Mouse (Mus musculus): ENCODE measurements around the gene Cadm2.
A peak's percentile ranks its signal among the peaks of the same experiment; 100 is the strongest.

Gene Cadm2

DNA sequence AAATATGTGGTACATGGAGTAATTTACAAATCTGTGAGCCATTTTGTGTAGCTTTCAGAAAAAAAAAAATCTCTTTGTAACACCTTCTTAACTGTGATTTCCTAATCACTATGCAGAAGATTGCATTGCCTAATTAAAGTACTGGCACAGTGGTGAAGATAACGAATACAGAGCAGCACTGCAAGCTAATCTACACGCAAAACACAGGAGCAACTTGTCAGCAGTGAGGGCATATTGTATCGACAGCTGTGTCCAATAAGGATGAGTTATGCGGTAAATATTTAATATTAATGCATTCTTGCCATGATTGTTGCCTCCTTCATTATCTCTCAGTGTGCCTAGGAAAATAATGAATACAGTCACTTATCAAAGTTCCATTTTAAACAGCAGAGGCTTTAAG is 445.3 kb downstream of the Cadm2 start:
- no peak for DNase-seq (ENCODE audit: extremely low read depth, insufficient read length, low spot score)

DNA sequence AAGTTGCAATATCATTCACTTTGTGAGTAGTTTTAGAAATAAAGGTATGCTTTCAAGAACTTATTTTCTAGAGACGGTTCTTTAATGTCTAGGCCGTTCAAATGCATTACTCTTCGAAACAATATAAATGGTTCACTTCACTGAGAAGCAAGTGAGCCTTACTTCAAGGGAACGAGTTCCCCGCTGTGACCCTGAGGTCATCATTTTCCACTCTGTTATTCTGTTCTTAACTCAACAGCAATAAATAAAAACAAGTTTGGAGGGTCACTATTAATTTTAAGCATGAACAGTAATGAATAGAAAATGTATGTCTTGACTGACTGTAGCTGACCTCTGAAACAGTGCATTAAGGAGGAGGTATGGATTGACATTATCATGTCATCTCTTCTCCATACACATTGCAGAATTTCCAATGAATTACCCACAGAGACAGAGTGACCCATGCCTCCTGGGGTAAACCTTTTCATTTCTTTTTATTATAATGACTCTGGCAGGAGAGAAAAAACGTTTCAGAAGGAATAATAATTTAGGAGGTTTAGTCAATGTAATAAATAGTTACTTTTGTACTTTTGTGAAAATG is 458.4 kb downstream of the Cadm2 start:
- DNase-seq (ENCODE audit: extremely low read depth, insufficient read length, low spot score): no peak

DNA sequence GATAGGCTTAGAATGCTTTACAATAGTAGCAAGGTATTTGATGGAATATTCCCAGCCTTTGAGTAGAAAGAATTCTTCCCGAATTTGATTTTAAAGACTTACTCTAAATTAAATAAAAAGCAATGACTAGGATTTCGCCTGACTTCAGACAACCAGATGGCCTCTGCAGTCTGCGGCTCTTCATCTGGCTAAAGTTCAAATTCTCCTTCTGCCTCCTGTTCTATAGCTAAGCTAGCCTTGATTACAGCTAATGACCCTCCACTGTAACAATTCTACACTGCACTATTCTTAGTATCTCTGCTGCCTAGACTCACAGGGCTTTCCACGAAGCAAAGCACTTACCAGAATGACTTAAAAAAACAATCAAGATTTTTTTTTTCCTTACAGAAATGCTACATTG is 495.9 kb downstream of the Cadm2 start:
- DNase-seq (ENCODE audit: extremely low read depth, insufficient read length, low spot score): no peak

DNA sequence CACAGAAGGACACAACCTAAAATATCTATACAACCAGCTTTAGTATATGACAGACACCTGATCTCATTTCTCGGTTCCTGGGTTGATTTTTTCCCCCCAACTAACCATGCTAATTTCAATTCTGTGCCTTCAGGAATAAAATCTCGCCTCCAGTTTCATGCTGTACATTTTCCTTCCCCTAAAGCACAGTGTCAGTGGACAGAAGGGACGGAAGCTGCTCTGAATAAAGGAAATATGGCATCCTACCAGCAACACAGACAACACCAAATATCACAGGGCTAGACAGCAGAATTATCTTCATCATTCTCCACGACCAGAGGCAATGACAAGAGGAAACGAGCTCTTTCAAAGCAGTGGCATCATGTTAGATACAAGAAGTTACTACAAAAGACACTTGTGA is 498.2 kb downstream of the Cadm2 start:
- no peak for DNase-seq (ENCODE audit: extremely low read depth, insufficient read length, low spot score)

DNA sequence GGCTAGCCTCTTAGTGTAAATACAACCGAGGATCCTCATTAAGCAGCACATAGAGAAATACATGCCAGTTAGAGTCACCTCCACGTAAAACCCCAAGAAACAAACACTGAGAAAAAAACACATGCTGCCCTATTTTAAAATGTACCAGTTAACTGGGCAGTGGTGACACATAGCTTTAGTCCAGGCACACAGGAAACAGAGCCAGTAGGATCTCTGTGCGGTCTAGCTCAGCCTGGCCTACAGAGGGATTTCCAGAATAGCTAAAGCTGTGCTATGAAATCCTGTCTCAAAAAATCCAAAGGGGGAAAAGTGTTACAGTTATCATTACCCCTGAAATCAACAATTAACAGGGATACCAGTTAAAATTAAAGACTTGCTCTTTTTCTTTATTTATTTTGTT is 498.9 kb downstream of the Cadm2 start:
- DNase-seq (ENCODE audit: extremely low read depth, insufficient read length, low spot score): no peak

DNA sequence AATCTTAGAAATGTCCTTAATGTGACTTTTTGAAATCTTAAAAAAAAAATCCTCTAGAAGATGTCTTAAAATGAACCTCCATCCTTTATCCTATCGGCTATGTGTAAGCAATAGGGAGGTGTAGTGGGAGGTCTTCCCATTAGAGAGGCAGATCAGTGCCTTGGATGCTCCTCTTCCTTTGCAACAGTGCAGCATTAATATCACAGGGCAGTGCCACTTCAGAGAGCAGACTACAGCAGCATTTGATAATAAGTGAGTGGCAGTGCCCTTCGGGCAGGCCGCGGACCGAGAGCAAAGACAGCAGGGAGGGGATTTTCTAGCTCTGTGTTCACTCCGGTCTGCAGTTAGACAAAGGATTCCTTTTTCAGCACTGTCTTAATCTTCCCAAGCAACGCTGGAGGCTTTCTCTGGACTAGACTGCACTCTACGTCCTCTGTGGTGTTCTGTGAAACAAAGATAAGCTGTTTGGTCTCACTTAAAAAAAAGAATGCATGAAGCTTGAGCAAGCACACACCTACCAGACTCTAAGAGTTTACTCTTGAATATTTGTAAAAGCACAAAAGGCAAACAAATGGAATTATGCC is 514.1 kb downstream of the Cadm2 start:
- no peak for DNase-seq (ENCODE audit: extremely low read depth, insufficient read length, low spot score)

DNA sequence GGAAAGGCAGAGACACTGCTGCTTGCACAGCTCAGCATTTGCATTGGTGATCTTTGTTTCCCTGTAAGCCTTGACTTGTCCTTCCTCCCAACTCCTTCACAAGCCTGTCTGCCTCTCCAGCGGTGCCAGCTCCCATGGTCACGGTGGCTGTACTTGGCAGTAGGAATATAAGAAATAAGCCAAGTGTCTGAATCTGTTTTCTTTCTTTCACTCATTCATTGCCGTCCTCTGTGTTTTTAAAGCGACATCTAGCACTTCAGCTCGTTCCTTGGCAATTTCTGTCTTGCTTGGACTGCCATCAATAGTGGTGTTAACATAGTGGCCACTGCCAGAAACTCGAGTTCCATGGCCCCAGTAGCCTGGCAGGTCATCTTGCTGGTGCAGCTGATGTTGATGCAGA is 524.0 kb downstream of the Cadm2 start:
- no peak for DNase-seq (ENCODE audit: extremely low read depth, insufficient read length, low spot score)

DNA sequence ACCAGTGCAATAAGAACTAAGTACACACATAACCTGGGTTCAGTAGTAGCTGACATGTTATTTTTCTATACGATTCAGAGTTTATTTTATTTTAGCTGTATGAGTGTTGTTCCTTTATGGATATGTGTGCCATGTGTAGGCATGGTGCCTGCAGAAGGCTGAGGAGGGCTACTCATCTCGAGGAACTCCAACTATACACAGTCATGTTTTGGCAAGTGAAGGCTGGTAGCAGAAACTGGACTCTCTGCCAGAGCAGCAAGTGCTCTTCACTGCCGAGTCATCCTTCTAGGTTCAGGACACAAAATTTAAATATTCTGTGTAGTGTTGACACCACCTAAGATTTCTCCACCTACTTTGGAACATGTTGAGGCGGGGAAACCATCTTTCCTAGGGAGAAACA is 524.8 kb downstream of the Cadm2 start:
- DNase-seq (ENCODE audit: extremely low read depth, insufficient read length, low spot score): no peak

DNA sequence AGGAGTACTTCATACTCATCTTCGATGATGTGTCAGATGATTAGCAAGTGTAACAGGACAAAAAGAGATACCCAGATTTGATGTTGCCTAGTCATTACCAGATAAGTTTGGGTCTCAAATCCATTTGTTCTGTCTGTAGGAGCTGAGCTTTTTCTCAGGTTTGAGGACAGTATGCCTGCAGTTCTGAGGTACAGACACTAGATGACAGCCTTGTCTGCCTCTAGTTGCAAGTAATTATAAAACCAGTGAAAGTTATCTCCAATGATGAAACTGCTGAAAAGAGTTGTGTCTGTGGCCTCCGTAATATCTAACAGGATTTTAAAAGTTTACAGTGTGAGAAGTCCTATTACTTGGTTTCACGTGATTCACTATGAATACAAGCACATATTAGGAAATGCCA is 531.0 kb downstream of the Cadm2 start:
- DNase-seq (ENCODE audit: extremely low read depth, insufficient read length, low spot score): no peak

DNA sequence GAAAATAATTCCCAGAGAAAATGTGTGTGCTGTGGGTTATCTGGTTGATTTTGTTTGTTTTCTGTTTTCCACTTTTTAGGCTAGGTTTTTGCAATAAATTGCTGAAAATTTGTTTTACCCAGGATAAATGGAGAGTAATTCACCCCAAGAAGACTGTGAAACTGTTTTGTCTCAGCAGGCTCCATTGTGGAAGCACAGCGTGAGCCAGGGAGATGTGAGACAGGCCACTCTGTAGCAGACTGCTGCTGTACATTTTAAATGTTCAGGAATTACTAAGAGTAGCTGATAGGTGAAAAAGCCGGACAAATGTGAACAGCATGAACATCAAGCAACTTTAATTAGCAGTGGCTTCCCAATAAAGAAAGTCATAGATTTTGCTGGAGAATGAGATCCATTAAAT is 541.4 kb downstream of the Cadm2 start:
- DNase-seq (ENCODE audit: extremely low read depth, insufficient read length, low spot score): no peak

DNA sequence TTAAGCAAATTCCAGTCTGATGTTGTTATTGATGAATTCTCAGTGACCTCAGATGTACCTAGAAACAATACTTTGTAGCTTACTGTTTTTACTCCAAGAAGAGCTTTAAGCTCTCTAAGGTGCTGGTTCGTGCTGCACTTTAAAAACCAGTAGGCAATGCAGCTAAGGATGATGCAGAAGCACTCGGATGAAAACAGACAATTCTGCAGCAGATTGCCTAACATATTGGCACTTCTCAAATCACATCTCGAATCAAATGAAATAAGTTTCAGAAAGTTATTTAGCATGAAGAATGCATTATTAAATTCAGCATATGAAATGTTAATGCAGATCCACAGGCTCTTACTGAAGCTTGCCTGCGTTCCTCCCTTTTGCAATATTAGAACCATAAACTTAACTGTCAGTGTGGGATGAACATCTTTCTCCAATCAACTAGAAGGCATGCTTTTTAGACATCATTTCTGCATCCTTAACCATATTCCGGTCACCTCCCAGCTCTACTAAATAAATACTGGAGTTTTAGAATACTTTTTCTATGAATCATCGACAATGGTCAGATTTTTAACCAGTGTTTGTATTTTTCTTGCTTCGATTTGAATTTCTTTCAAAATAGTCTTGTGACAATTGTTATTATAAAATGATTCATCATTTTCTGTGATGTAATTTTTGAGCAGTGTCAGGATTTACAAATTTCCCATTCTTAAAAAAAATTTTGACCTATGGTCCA is 544.4 kb downstream of the Cadm2 start:
- peak; percentile 38 for DNase-seq (ENCODE audit: extremely low read depth, insufficient read length, low spot score)

DNA sequence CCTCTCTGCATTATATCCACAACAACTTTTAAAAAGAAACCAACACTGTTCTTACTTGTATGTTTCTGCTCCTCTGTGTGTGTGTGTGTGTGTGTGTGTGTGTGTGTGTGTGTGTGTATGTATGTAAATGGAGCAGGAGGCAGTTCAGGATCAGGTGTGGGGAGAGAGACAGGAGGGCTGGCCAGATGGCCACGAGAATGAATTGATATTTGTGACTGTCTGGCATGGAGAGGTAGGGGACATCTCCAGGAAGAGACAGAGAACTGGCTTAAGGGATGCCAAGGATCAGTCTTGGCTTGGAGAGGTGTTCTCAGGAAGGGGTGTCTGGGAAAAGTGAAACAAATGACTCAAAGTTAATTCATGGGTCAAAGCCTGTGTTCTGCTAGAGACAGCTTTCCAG is 552.2 kb downstream of the Cadm2 start:
- DNase-seq (ENCODE audit: extremely low read depth, insufficient read length, low spot score): no peak

DNA sequence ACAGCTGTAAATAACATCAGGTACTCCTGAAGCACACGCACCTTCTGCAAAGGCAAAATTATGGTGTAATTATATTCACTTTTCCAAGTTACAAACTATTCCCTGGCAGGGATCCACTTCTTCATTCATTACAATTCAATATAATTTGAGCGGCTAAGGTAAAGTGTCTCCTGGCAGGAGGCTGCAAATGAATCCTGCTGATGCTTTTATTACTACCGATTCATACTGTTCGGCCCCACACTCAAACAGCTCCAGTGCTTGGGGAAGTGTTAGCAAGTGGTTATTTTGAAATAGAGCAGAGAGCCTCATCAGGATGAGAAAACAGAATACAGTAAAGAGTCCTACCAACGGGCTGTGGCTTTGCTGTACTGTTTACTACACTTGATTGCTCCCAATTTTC is 589.8 kb downstream of the Cadm2 start:
- DNase-seq (ENCODE audit: extremely low read depth, insufficient read length, low spot score): no peak

DNA sequence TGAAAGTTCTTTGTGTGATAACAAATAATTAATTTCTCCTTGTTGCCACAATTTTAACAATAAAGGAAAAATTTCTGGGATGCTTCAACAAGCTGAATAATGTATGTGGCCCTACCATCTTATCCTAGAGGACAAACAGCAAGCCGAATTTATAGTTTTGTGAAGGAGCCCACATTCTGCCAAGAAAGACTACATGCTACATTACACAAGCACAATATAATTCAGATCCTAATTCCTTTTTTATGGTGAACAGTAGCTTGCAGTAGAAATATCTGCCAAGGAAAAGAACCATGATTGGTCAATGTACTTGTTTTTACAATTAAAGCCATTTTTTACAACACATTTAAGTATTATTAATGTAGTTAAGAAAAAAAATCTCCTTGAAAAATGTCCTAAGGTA is 600.9 kb downstream of the Cadm2 start:
- DNase-seq (ENCODE audit: extremely low read depth, insufficient read length, low spot score): no peak

DNA sequence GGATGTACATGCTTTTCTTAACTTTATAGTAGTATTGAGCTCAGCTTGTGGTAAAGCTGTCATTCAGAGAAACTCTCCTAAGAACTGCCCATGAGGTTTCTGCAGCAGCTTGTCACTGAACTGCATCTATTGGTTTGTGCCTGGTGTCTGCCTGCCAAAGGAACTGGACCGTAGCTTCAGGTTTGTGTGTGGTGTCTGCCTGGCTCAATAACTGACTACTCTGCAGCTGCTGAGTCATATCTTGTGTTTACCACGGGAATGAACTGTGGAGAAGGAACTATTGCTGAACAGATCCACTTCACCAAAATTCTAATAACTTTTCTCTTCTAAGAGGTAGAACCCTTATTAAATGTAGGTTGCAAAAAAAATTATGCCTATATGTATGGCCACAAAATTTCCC is 603.0 kb downstream of the Cadm2 start:
- DNase-seq (ENCODE audit: extremely low read depth, insufficient read length, low spot score): peak; percentile 9

DNA sequence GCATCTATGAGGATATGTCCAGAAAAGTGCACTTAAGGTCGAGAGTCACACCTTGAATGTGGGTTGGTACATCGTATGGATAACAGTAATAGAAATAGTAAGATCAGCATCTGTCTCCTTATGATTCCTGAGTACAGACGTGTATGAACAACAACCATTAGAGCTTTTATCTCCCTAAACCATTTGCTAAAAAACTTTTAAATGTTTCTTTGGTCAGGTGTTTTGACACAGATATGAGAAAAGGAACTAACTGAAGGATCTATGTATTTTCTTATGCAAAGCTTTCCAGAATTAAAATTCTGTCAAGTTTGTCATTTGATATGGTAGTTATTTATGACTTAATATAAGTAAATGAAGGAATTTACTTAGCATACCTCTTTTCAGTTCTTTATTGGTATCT is 617.5 kb downstream of the Cadm2 start:
- no peak for DNase-seq (ENCODE audit: extremely low read depth, insufficient read length, low spot score)

DNA sequence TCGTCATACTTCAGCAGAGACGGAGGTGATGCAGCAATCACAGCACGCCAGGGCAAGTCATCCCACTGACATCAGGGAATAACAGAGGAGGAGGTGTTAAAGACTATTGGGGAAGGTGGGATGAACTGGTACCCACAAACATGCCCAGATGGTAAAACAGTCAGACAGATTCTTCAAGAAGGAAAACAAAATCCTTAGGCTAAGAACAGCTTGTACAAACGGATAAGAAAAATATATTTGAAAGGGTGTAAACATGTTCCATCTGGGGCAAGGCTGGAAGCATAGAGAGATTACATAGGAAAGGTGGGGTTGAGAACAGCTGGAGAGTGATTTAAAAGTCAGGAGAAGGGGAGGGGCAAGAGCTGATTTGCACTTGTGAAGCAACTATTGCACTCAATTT is 619.0 kb downstream of the Cadm2 start:
- DNase-seq (ENCODE audit: extremely low read depth, insufficient read length, low spot score): no peak

DNA sequence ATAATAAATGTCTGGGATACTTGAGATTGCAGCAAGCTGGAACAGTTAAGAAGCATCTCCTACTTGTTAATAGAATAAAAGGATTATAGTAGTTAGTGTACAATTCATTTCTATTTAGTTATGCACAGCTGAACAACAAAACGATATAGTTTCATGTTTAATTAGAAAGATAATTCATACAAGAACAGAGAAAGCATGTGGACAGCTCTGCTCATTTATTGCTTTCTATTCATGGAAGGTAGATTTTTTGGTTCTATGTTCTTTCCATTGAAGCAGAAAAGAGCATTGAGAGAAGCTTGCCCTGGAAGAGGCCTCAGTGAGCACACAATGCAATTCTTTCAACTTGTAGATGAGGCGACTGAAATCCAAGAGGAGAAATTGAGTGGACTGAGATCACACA is 623.2 kb downstream of the Cadm2 start:
- DNase-seq (ENCODE audit: extremely low read depth, insufficient read length, low spot score): no peak

DNA sequence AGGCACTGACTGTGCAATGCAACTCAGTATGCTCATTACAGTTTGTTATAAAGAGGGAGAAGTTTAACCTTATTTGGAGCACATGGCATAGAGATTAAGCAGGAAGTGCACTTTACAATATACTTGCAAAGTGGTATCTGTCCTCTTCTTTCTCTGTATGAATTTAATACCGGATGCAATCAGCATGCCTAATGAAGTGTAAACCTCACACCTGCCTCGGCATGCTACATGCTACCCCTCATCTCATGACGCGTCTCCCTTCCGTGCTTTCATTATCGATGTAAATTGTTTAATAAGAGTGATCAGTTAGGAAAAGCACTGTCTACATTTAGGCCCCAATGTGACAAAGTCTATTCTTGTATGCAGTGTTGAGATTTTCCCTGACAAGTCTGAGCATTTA is 633.0 kb downstream of the Cadm2 start:
- DNase-seq (ENCODE audit: extremely low read depth, insufficient read length, low spot score): no peak

DNA sequence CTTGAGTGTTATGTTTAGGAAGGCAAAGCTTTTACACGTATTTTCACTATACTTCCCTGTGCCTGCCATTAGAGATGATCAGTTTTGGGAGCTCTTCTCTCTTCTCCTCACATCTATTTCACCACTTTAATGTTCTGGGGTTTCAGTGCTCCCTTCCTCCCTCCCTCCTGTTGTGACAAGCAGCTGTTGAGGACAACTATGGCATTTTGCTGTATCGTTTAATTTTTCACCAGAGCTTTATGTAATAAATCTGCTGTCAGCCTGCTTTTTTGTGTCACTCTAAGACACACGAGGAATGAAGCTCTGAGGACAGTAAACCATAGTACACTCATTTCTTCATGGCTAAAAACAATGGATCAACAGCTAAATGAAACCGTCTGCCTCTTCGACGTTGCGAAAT is 633.8 kb downstream of the Cadm2 start:
- DNase-seq (ENCODE audit: extremely low read depth, insufficient read length, low spot score): no peak

DNA sequence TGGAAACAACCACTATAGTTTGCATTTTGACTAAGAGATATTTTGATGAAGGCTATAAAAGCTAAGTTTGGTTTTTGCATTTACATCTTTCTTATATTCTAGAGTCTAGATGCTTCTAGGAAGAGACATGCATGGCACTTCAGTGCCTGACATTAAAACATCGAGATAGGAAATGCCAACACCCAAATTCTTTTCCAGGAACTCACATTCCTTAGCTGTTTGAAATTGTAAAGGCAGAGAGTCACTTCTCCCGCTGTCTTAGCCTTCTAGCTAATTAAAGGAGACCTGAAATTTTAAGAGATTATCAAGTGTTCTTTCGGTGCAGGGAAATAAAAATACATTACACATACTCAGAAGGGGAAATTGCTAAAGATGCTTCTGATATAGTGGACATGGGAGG is 649.8 kb downstream of the Cadm2 start:
- DNase-seq (ENCODE audit: extremely low read depth, insufficient read length, low spot score): peak; percentile 14

DNA sequence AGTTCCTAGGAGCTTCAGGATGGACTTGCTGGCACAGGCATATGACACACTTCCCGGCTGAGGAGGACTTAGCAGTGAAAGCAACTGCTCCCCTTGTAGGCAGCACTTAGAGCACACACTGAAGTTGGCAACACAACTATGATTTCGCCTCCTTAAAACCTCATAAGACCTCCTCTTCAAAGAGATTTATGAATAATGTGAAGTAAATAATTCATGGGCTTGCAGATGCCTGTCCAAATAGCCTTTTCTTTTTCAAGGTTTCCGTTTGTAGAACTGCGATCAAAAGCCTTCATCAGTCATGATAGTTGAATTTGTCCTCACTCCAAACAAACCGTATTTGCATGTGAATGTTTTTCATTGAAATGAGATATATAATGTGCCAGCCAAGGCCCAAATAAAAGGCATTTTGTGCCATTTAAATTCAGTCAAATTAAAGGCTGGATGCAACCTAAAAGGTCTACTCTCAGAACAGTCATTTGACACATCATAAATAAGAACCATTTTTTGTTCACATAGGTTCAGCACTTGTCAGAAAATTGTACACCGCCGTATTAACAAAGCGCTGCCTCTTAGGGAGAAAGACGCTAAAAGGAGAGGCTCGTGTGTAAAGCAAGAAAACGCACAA is 651.1 kb downstream of the Cadm2 start:
- DNase-seq (ENCODE audit: extremely low read depth, insufficient read length, low spot score): no peak
